Mouse (Mus musculus) kidney, embryonic 15.5 days (tissue): ENCODE data around the gene Tent5a. TPM values are rescaled to one million over a fixed set of nuclear protein-coding genes. Genes with fewer than 3 reads are reported as not detected.

Experiments
- ATAC-seq: fragments of 200-750 bp; cut with Nextera tagmentation; replicated peaks from 2 replicates; pipeline ENCODE4 v1.8.0; 2017; ENCODE audit warnings: moderate TSS enrichment; ENCODE audit not compliant: low FRiP score
- H3K27ac ChIP-seq: fragments of 300-500 bp; sonication (generic); 2 replicates; pipeline ENCODE4 v1.5.1; 2015; ENCODE audit warnings: mild to moderate bottlenecking, inconsistent platforms
- H3K27me3 ChIP-seq: fragments of 300-500 bp; sonication (generic); 2 replicates; pipeline ENCODE4 v1.6.1; 2015; ENCODE audit warnings: inconsistent platforms
- H3K36me3 ChIP-seq: fragments of 300-500 bp; sonication (generic); 2 replicates; pipeline ENCODE4 v1.6.1; 2015; ENCODE audit warnings: inconsistent platforms
- H3K4me1 ChIP-seq: fragments of 300-500 bp; sonication (generic); 2 replicates; pipeline ENCODE4 v1.6.1; 2015; ENCODE audit warnings: inconsistent platforms
- H3K4me2 ChIP-seq: fragments of 300-500 bp; sonication (generic); 2 replicates; pipeline ENCODE4 v1.6.1; 2015; ENCODE audit warnings: moderate library complexity, mild to moderate bottlenecking, inconsistent platforms
- H3K4me3 ChIP-seq: fragments of 300-500 bp; sonication (generic); replicated peaks from 2 replicates; pipeline ENCODE4 v1.5.1; 2015; ENCODE audit warnings: mild to moderate bottlenecking, inconsistent platforms
- H3K9ac ChIP-seq: fragments of 300-500 bp; sonication (generic); 2 replicates; pipeline ENCODE4 v1.6.1; 2015; ENCODE audit warnings: mild to moderate bottlenecking, inconsistent platforms
- H3K9me3 ChIP-seq: fragments of 300-500 bp; sonication (generic); replicated peaks from 2 replicates; pipeline ENCODE4 v1.6.1; 2016; ENCODE audit warnings: inconsistent platforms
- WGBS: fragments of 180-500 bp; shearing (Covaris S2); methylation state at CpG from one replicate; pipeline ENCODE4 v1.1.7; 2015; ENCODE audit warnings: mixed read lengths; 5-methylcytosine and 5-hydroxymethylcytosine counted together
- polyA plus RNA-seq: library from polyadenylated mRNA; unstranded; fragments of >200 nt; fragmentation: Nextera tagmentation; extraction: Ambion mirVana; gene quantifications from 2 replicates; pipeline ENCODE4 v1.2.1, GENCODE M21; 2015

Tent5a gene
- 3.9 and 5.3 TPM in 2 replicates for polyA plus RNA-seq

DNA sequence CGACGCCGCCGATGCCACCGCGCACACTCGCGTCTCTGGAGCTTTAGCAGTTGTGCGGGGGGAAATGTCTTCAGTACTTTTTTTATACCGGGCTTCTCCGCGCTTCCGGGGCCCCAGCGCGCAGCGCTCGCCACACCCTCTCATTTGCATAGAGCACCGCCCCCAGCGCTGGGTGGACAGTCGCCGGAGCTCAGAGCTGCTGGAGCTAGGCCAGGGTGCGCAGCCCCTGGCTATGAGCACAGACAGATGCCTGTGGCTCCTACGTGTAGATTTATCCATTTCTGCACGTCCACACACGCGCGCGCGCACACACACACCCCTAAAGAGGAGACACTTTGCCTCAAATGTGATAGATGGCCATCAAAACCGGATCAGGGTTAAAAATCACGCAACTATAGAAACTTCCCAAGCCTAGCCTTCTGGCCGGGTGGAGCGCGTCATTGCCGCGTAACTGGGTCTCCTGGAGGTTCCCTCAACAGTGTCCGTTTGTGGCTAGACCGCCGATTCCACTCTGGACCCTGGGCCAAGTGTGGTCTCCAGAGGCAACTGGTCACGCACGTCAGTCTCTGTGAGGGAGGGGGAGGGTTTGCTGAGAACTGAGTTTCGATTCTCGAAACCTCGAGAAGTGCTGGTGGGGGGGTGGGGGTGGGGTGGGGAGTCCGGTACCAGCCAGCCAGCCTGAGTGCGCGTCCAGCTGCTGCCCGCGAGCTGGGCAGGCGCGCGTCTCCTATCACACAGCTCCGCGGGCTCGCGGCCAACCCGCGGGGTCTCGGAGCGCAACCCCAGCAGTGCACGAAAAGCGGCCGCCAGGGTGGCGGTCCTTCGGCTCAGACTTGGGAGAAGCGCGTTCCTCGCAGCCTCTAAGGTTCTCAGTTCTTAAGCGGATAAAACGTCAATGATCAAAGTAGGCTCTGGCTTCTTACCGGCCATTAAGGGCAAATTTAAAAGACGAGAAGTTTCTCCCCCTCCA lies at the start of gene Tent5a:
TSS of gene Tent5a (minus strand) at position 107 of the 970 bp plus-strand sequence.
- Histone ChIP-seq H3K4me3 (peak within 1 kb of the TSS; percentile 68), H3K9ac (peak within 1 kb of the TSS; percentile 46), H3K9me3 (no peaks in the 10 kb centered on the region), H3K4me2 (peak within 1 kb of the TSS; percentile 94), H3K27me3 (peaks cover 31% of the 10 kb centered on the region), H3K4me1 (peaks cover 23% of the 10 kb centered on the region), H3K36me3 (no peaks in the 10 kb centered on the region), H3K27ac (peak within 1 kb of the TSS; percentile 61)
- ATAC-seq, result peak; percentile 95
- under 1% methylated on average over 72 of the region's 72 CpGs for WGBS

DNA sequence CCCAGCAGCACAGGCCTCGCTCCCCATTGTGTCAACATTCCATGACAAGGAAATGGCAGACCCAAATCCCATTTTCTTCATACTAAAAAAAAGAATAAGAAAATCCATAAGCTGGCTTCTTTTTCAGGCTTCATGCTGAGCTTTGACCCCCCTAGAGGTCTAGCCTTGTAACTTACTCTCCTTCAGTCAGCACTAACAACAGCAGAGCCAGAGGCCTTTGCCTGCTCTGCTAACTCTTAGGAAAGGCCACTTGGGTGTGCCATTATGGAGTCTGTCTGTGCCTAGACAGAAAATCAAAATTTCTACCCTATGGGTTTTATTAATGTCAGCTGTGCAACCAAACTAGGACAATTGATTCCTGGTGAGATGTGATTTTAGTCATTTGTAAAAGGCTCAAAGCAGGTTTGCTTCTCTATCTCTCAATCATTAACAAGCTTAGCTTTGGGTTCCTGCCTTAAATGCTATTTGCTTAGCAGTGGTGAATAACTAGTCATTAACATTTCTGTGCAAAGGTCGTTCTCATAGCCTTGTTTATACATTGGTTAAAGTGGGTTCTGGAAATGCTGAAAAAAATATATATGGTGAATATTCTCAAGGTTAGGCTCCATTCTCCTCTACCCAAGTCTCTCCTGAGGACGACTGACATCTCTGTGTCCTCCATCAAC lies 49.6 kb upstream of the Tent5a start:
- 80% methylated on average over 3 of the region's 3 CpGs for WGBS
- Histone ChIP-seq H3K27ac (no peak overlapping the region), H3K4me1 (no peaks in the 10 kb centered on the region), H3K4me3 (no peak overlapping the region), H3K36me3 (no peaks in the 10 kb centered on the region), H3K4me2 (no peak overlapping the region), H3K9me3 (no peaks in the 10 kb centered on the region), H3K9ac (no peak overlapping the region), H3K27me3 (no peaks in the 10 kb centered on the region)
- no peak for ATAC-seq

GRCm38 (mm10) chr9:85375152-85375551 lies 48.0 kb upstream of the Tent5a start:
- Histone ChIP-seq H3K4me1 (no peaks in the 10 kb centered on the region), H3K4me3 (no peak overlapping the region), H3K27ac (no peak overlapping the region), H3K4me2 (no peak overlapping the region), H3K9ac (no peak overlapping the region), H3K27me3 (no peaks in the 10 kb centered on the region), H3K36me3 (no peaks in the 10 kb centered on the region), H3K9me3 (no peaks in the 10 kb centered on the region)
- no peak for ATAC-seq
- 69% methylated on average over 4 of the region's 4 CpGs for WGBS

DNA sequence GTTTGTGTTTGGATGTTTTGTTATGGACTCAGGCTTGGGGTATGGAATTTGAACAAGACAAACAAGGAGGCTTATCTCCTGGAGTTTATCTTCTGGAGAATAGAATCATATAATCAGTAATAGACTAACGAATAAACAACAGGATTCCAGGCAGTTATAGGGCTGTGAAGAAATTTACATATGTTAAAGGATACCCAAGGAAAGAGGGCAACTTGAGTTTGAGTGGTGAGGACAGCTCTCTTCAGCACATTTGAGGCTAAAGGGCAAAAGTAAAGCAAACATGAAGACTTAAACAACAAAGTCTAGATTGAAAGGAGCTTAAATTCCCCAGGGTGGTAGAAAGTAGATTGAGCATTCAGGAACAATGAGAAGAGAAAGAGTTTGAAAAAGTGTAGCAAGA lies 44.9 kb upstream of the Tent5a start:
- peak; percentile 58; the same call in 1 of the 2 replicates for ATAC-seq
- Histone ChIP-seq H3K27me3 (no peaks in the 10 kb centered on the region), H3K27ac (no peak overlapping the region), H3K9me3 (no peaks in the 10 kb centered on the region), H3K4me2 (no peak overlapping the region), H3K9ac (no peak overlapping the region), H3K4me1 (peaks cover 4% of the 10 kb centered on the region), H3K4me3 (no peak overlapping the region), H3K36me3 (no peaks in the 10 kb centered on the region)
- WGBS, result 67% methylated on average over 1 of the region's 1 CpGs

DNA sequence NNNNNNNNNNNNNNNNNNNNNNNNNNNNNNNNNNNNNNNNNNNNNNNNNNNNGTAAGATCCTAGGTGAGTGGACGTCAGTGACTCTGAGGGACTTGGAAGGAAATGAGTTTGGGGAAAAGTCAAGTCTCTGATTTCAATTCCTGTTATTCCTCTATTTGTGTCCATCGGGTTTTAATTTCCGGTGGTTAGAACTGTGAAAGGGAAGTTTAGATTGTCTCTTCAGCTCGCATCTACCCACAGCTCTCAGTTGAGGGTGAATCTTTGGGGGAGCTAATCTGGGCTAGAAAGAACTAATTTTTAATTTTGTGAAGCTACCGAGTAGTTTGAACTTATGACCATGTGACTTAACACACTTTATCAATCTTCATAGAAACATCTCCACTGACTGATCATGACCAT lies 42.4 kb upstream of the Tent5a start:
- 83% methylated on average over 5 of the region's 5 CpGs for WGBS
- Histone ChIP-seq H3K4me2 (no peak overlapping the region), H3K9ac (no peak overlapping the region), H3K36me3 (no peaks in the 10 kb centered on the region), H3K4me3 (no peak overlapping the region), H3K27ac (no peak overlapping the region), H3K27me3 (no peaks in the 10 kb centered on the region), H3K4me1 (peaks cover 4% of the 10 kb centered on the region), H3K9me3 (no peaks in the 10 kb centered on the region)
- ATAC-seq, result no peak

- no peak for ATAC-seq
- 84% methylated on average over 7 of the region's 7 CpGs for WGBS
- no peaks in the 10 kb centered on the region for H3K9me3 ChIP-seq
These were observed 30.2 kb upstream of the Tent5a start for GRCm38 (mm10) chr9:85357154-85357860.

GRCm38 (mm10) chr9:85355559-85355958 lies 28.4 kb upstream of the Tent5a start:
- Histone ChIP-seq H3K27ac (no peak overlapping the region), H3K27me3 (no peaks in the 10 kb centered on the region), H3K9ac (no peak overlapping the region), H3K4me2 (no peak overlapping the region), H3K36me3 (no peaks in the 10 kb centered on the region), H3K4me1 (no peaks in the 10 kb centered on the region), H3K4me3 (no peak overlapping the region), H3K9me3 (no peaks in the 10 kb centered on the region)
- WGBS, result 90% methylated on average over 5 of the region's 5 CpGs
- no peak for ATAC-seq

More at GRCm38 (mm10) chr9:85357154-85357860, 30.2 kb upstream of the Tent5a start:
- Histone ChIP-seq H3K9ac (no peak overlapping the region), H3K4me2 (no peak overlapping the region), H3K27me3 (no peaks in the 10 kb centered on the region), H3K36me3 (no peaks in the 10 kb centered on the region), H3K27ac (no peak overlapping the region), H3K4me3 (no peak overlapping the region), H3K4me1 (no peaks in the 10 kb centered on the region)

- Histone ChIP-seq H3K4me2 (peak overlapping the region; percentile 23; the same call in 1 of the 2 replicates), H3K36me3 (no peaks in the 10 kb centered on the region), H3K27ac (peak overlapping the region; percentile 9; the same call in 1 of the 2 replicates), H3K9me3 (no peaks in the 10 kb centered on the region), H3K4me3 (no peak overlapping the region), H3K27me3 (no peaks in the 10 kb centered on the region), H3K4me1 (peaks cover 7% of the 10 kb centered on the region; the same call in 1 of the 2 replicates), H3K9ac (no peak overlapping the region)
- WGBS, result 31% methylated on average over 10 of the region's 10 CpGs
- ATAC-seq, result peak; percentile 73
These were observed 20.8 kb upstream of the Tent5a start for GRCm38 (mm10) chr9:85347823-85348523.

GRCm38 (mm10) chr9:85342892-85343785 lies 16.0 kb upstream of the Tent5a start:
- H3K4me2 ChIP-seq, result no peak overlapping the region
- H3K4me1 ChIP-seq, result peaks cover 5% of the 10 kb centered on the region; the same call in 1 of the 2 replicates
- ATAC-seq, result no peak
- no peaks in the 10 kb centered on the region for H3K36me3 ChIP-seq
- no peak overlapping the region for H3K4me3 ChIP-seq
- no peaks in the 10 kb centered on the region for H3K27me3 ChIP-seq
- 66% methylated on average over 8 of the region's 8 CpGs for WGBS
- H3K9ac ChIP-seq, result no peak overlapping the region
- H3K9me3 ChIP-seq, result no peaks in the 10 kb centered on the region
- H3K27ac ChIP-seq, result no peak overlapping the region

DNA sequence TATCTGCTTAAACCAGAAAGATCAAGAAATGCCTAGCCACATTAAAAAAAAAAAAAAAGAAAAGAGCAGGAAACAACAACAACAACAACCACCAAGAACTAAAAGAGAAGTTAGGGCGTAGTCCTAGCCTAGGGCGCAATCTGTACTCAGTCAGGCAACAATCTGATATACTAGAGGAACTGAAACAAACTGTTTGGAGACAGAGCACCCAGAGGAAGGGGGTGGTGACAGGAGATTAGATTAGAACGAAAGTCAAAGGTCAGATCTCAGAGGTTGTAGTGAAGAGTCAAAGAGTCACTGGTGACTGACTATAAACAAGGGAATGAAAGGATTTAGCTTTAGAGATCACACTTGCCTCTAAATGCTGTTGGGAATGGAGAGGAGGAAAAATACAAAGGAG lies 13.2 kb upstream of the Tent5a start:
- Histone ChIP-seq H3K4me1 (no peaks in the 10 kb centered on the region), H3K4me3 (no peak overlapping the region), H3K27ac (no peak overlapping the region), H3K4me2 (no peak overlapping the region), H3K27me3 (no peaks in the 10 kb centered on the region), H3K9ac (no peak overlapping the region), H3K36me3 (no peaks in the 10 kb centered on the region), H3K9me3 (no peaks in the 10 kb centered on the region)
- 74% methylated on average over 3 of the region's 3 CpGs for WGBS
- no peak for ATAC-seq
